Mouse (Mus musculus) colon, adult 2 months (tissue): ENCODE measurements around the gene Pkd2. TPM values are rescaled to one million over a fixed set of nuclear protein-coding genes. Genes with fewer than 3 reads are reported as not detected.

ENCODE experiments used
- polyA plus RNA-seq: library from polyadenylated mRNA; depleted of rRNA; stranded (reverse); fragments of >200 nt; gene quantifications from 2 replicates; pipeline ENCODE4 v1.2.3, GENCODE M21; 2012; rRNA removed

The Pkd2 gene
- polyA plus RNA-seq, result 22.4 and 24.2 TPM in 2 replicates

GRCm38 (mm10) chr5:104458832-104459705 is at the start of gene Pkd2:
Gene Pkd2, plus strand, starts transcription at chr5:104459450.

GRCm38 (mm10) chr5:104434835-104435301 is 24.4 kb upstream of the Pkd2 start, which contains the start of gene Spp1:
Gene Spp1, plus strand, starts transcription at chr5:104435118.

GRCm38 (mm10) chr5:104508195-104508891 is 49.1 kb downstream of the Pkd2 start, which contains the start of gene BC005561:
Gene BC005561, plus strand, starts transcription at chr5:104508352.

Other genes with a start within 250 kb of the Pkd2 start
- gene Ibsp, start 160.3 kb upstream of the Pkd2 start, polyA plus RNA-seq, result not detected in 2 replicates
- not detected in 2 replicates for gene Mepe, start 134.1 kb upstream of the Pkd2 start, polyA plus RNA-seq
- 0.30 and 1.4 TPM in 2 replicates for gene Spp1, start 24.3 kb upstream of the Pkd2 start, polyA plus RNA-seq
- gene BC005561, start 48.9 kb downstream of the Pkd2 start, polyA plus RNA-seq, result 1.1 and 1.2 TPM in 2 replicates